8 mouse cellular contexts compared by ENCODE assay signal in the genomic region with DNA sequence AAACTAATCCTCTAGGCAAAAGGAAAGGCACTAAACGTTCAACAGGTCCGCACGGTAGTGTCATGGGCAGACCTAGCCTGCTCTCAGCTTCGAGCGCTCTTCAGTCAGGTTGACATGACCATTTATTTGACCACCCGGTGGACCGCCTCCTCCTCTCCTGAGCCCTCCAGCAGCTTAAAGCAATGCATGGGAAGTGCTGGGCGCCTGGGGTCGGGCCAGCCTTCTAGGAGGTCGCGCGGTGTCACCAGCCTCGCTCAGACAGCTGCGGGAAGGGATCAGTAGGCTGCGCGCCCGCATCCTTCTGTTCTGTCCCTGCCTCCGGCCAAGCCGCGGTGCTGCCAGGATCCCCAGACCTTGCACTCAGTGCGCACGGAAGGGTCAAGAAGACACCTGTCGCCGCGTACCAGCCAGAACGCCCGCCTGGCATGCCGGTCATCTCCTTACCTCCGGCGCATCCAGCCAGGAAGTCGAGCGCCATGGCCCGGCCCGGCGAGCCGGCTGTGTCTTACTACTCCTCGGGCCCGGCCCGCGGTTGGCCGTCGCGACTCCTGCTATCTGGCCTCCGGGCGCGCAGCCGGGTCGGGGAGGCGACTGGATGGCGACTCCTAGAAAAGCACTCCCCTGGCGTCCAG. TPM values are rescaled to one million over a fixed set of nuclear protein-coding genes. Genes with fewer than 3 reads are reported as not detected.
DNase-seq lines count a peak whose midpoint lies in the region; ATAC-seq and TF ChIP-seq lines count a peak whose summit lies in the region.

No protein-coding gene starts in this region.

- peak overlapping the region; percentile 92 for H3K4me2 ChIP-seq in hindbrain, embryonic 13.5 days
- peak overlapping the region; percentile 94 for H3K4me2 ChIP-seq in midbrain, embryonic 13.5 days (replicated peaks)

- TF ChIP-seq POLR2A in cortical plate, adult 2 months (IDR thresholded peaks at IDR 0.05; ENCODE audit: extremely low read depth, insufficient read depth, low read length): no peak

- peak overlapping the region; percentile 84 for H3K27ac ChIP-seq in left cerebral cortex, adult 2 months
- peak overlapping the region; percentile 52 for H3K27ac ChIP-seq in cortical plate, adult 2 months (ENCODE audit: insufficient read depth, low read length)
- peak overlapping the region; percentile 84 for H3K27ac ChIP-seq in hindbrain, embryonic 13.5 days
- peak overlapping the region; percentile 67 for H3K27ac ChIP-seq in midbrain, embryonic 13.5 days

- H3K36me3 ChIP-seq in hindbrain, embryonic 13.5 days: no peaks in the 10 kb centered on the region
- H3K36me3 ChIP-seq in midbrain, embryonic 13.5 days: 0 out of 2 replicates have a peak, but pooled peaks cover 3% of the 10 kb centered on the region

- peaks cover 5% of the 10 kb centered on the region; the same call in 1 of the 2 replicates for H3K27me3 ChIP-seq in hindbrain, embryonic 13.5 days
- H3K27me3 ChIP-seq in midbrain, embryonic 13.5 days: no peaks in the 10 kb centered on the region; the same call in 1 of the 2 replicates

- WGBS in hindbrain, embryonic 13.5 days: 2% methylated on average over 50 of the region's 51 CpGs
- 1% methylated on average over 51 of the region's 51 CpGs for WGBS in midbrain, embryonic 13.5 days

- peak in 1 of 2 experiments; percentile 34 for DNase-seq in left cerebral cortex, adult 2 months (ENCODE audit: extremely low spot score in 1 of 2, low spot score in 2 of 2)
- DNase-seq in left cerebral cortex, adult 9 months (ENCODE audit: low spot score in 2 of 2): no peak
- no peak for DNase-seq in adrenal gland, postnatal 4 days (ENCODE audit: low spot score in 2 of 2)
- DNase-seq in adrenal gland, postnatal 10 days: no peak
- no peak for DNase-seq in thymus, postnatal 14 days

- H3K9ac ChIP-seq in hindbrain, embryonic 13.5 days: peak overlapping the region; percentile 88
- H3K9ac ChIP-seq in midbrain, embryonic 13.5 days (replicated peaks): peak overlapping the region; percentile 77

- intact Hi-C loops in left cerebral cortex, adult 2 months (cut with DNase I): loop anchor here (2.0 kb wide), 1 partner anchor 41 kb away; no protein-coding TSS in a partner anchor

- no peaks in the 10 kb centered on the region for H3K9me3 ChIP-seq in hindbrain, embryonic 13.5 days
- H3K9me3 ChIP-seq in midbrain, embryonic 13.5 days: no peaks in the 10 kb centered on the region

- no peak for TF ChIP-seq CTCF in left cerebral cortex, adult 2 months (IDR thresholded peaks at IDR 0.05)
- no peak for TF ChIP-seq CTCF in cortical plate, adult 2 months (IDR thresholded peaks at IDR 0.05; ENCODE audit: extremely low read depth, insufficient read depth, low read length)

- peak overlapping the region; percentile 93 for H3K4me3 ChIP-seq in left cerebral cortex, adult 2 months
- peak overlapping the region; percentile 61 for H3K4me3 ChIP-seq in cortical plate, adult 2 months (ENCODE audit: insufficient read depth, low read length)
- H3K4me3 ChIP-seq in hindbrain, embryonic 13.5 days: peak overlapping the region; percentile 72
- H3K4me3 ChIP-seq in midbrain, embryonic 13.5 days (replicated peaks): peak overlapping the region; percentile 65

- peak; percentile 37; the same call in 1 of the 2 replicates for ATAC-seq in hindbrain, embryonic 13.5 days (ENCODE audit: low FRiP score)
- ATAC-seq in midbrain, embryonic 13.5 days: no peak; the same call in 1 of the 2 replicates

- H3K4me1 ChIP-seq in cortical plate, adult 2 months (ENCODE audit: control insufficient read depth, insufficient read depth, low read length): peaks cover 26% of the 10 kb centered on the region
- peaks cover 70% of the 10 kb centered on the region for H3K4me1 ChIP-seq in hindbrain, embryonic 13.5 days (replicated peaks)
- peaks cover 54% of the 10 kb centered on the region for H3K4me1 ChIP-seq in midbrain, embryonic 13.5 days (replicated peaks)

RNA-seq across cellular contexts. Expression of a gene that starts 0.4 kb away (rescaled TPM):
- 10 to 100 TPM; 11.2 to 16.6 TPM for total RNA-seq in left cerebral cortex, adult 2 months (2021)
- polyA plus RNA-seq in cortical plate, adult 2 months (2012; rRNA removed): 17.4 and 18.0 TPM in 2 replicates
- polyA plus RNA-seq in hindbrain, embryonic 13.5 days (2015; fragmentation: Nextera tagmentation; extraction: Ambion mirVana): 17.8 and 19.2 TPM in 2 replicates
- 17.9 and 18.8 TPM in 2 replicates for polyA plus RNA-seq in midbrain, embryonic 13.5 days (2015; fragmentation: Nextera tagmentation; extraction: Ambion mirVana)
- total RNA-seq in adrenal gland, postnatal 4 days (2021): 1 to 10 TPM; 8.7 to 9.6 TPM
- 1 to 10 TPM; 8.4 to 9.0 TPM for total RNA-seq in adrenal gland, postnatal 10 days (2021)

RNA-seq across cellular contexts. Expression of a gene that starts 0.5 kb away (rescaled TPM):
- total RNA-seq in left cerebral cortex, adult 2 months (2021): 10 to 100 TPM in 1 of 2 experiments, 1 to 10 TPM in 1; 9.1 to 11.9 TPM
- polyA plus RNA-seq in cortical plate, adult 2 months (2012; rRNA removed): 8.5 and 9.2 TPM in 2 replicates
- 9.8 and 10.8 TPM in 2 replicates for polyA plus RNA-seq in hindbrain, embryonic 13.5 days (2015; fragmentation: Nextera tagmentation; extraction: Ambion mirVana)
- polyA plus RNA-seq in midbrain, embryonic 13.5 days (2015; fragmentation: Nextera tagmentation; extraction: Ambion mirVana): 11.9 and 12.4 TPM in 2 replicates
- 10 to 100 TPM; 14.1 to 44.8 TPM for total RNA-seq in adrenal gland, postnatal 4 days (2021)
- 100 to 1,000 TPM in 1 of 2 experiments, 10 to 100 TPM in 1; 49.1 to 181 TPM for total RNA-seq in adrenal gland, postnatal 10 days (2021)

RNA-seq across cellular contexts. Expression of a gene that starts 42.6 kb away (rescaled TPM):
- total RNA-seq in left cerebral cortex, adult 2 months (2021): 10 to 100 TPM; 51.1 to 51.9 TPM
- polyA plus RNA-seq in cortical plate, adult 2 months (2012; rRNA removed): 22.1 and 23.2 TPM in 2 replicates
- polyA plus RNA-seq in hindbrain, embryonic 13.5 days (2015; fragmentation: Nextera tagmentation; extraction: Ambion mirVana): 13.5 and 14.1 TPM in 2 replicates
- 14.7 and 17.4 TPM in 2 replicates for polyA plus RNA-seq in midbrain, embryonic 13.5 days (2015; fragmentation: Nextera tagmentation; extraction: Ambion mirVana)
- 10 to 100 TPM; 70.1 to 75.3 TPM for total RNA-seq in adrenal gland, postnatal 4 days (2021)
- total RNA-seq in adrenal gland, postnatal 10 days (2021): 10 to 100 TPM; 59.8 to 66.4 TPM

RNA-seq across cellular contexts. Expression of a gene that starts 58.1 kb away (rescaled TPM):
- total RNA-seq in left cerebral cortex, adult 2 months (2021): 10 to 100 TPM; 10.2 to 13.4 TPM
- polyA plus RNA-seq in cortical plate, adult 2 months (2012; rRNA removed): 13.6 and 15.5 TPM in 2 replicates
- 6.6 and 8.5 TPM in 2 replicates for polyA plus RNA-seq in hindbrain, embryonic 13.5 days (2015; fragmentation: Nextera tagmentation; extraction: Ambion mirVana)
- 6.2 and 9.1 TPM in 2 replicates for polyA plus RNA-seq in midbrain, embryonic 13.5 days (2015; fragmentation: Nextera tagmentation; extraction: Ambion mirVana)
- total RNA-seq in adrenal gland, postnatal 4 days (2021): 1 to 10 TPM; 3.4 to 7.5 TPM
- total RNA-seq in adrenal gland, postnatal 10 days (2021): 1 to 10 TPM; 6.6 to 7.1 TPM

RNA-seq across cellular contexts. Expression of a gene that starts 58.6 kb away (rescaled TPM):
- 10 to 100 TPM; 84.8 to 86.0 TPM for total RNA-seq in left cerebral cortex, adult 2 months (2021)
- 98.2 and 103 TPM in 2 replicates for polyA plus RNA-seq in cortical plate, adult 2 months (2012; rRNA removed)
- polyA plus RNA-seq in hindbrain, embryonic 13.5 days (2015; fragmentation: Nextera tagmentation; extraction: Ambion mirVana): 102 and 106 TPM in 2 replicates
- 107 and 108 TPM in 2 replicates for polyA plus RNA-seq in midbrain, embryonic 13.5 days (2015; fragmentation: Nextera tagmentation; extraction: Ambion mirVana)
- total RNA-seq in adrenal gland, postnatal 4 days (2021): 10 to 100 TPM; 54.9 to 59.9 TPM
- total RNA-seq in adrenal gland, postnatal 10 days (2021): 10 to 100 TPM; 48.8 to 51.5 TPM
